Mouse (Mus musculus) hindbrain, postnatal 0 days (tissue): ENCODE data around the gene Tfcp2l1. TPM values are rescaled to one million over a fixed set of nuclear protein-coding genes. Genes with fewer than 3 reads are reported as not detected.
A peak's percentile ranks its signal among the peaks of the same experiment; 100 is the strongest.

Experiments
- ATAC-seq: fragments of 200-750 bp; cut with Nextera tagmentation; 2 replicates; pipeline ENCODE4 v1.8.0; 2017; ENCODE audit warnings: mild to moderate bottlenecking, moderate TSS enrichment, moderate library complexity
- DNase-seq: peaks from one replicate; pipeline ENCODE4 v3.0.0-alpha.2; 2015; ENCODE audit warnings: low spot score
- H3K27ac ChIP-seq: fragments of 300-500 bp; sonication (generic); 2 replicates; pipeline ENCODE4 v1.5.1; 2014; ENCODE audit warnings: mild to moderate bottlenecking
- H3K27me3 ChIP-seq: fragments of 300-500 bp; sonication (generic); 2 replicates; pipeline ENCODE4 v1.6.1; 2014; ENCODE audit warnings: low read length, mixed read lengths; ENCODE audit not compliant: insufficient read depth
- H3K36me3 ChIP-seq: fragments of 300-500 bp; sonication (generic); 2 replicates; pipeline ENCODE4 v1.6.1; 2014; ENCODE audit warnings: low read length, mixed read lengths; ENCODE audit not compliant: insufficient read depth
- H3K4me1 ChIP-seq: fragments of 300-500 bp; sonication (generic); 2 replicates; pipeline ENCODE4 v1.6.1; 2014; ENCODE audit warnings: antibody characterized with exemption, low read length, mixed read lengths; ENCODE audit not compliant: insufficient read depth
- H3K4me2 ChIP-seq: fragments of 300-500 bp; sonication (generic); 2 replicates; pipeline ENCODE4 v1.6.1; 2014; ENCODE audit warnings: low read depth, mild to moderate bottlenecking, low read length, moderate library complexity, mixed read lengths
- H3K4me3 ChIP-seq: fragments of 300-500 bp; sonication (generic); 2 replicates; pipeline ENCODE4 v1.5.1; 2014; ENCODE audit warnings: low read length
- H3K9ac ChIP-seq: fragments of 300-500 bp; sonication (generic); replicated peaks from 2 replicates; pipeline ENCODE4 v1.6.1; 2014; ENCODE audit warnings: mild to moderate bottlenecking, low read length, moderate library complexity, mixed read lengths
- H3K9me3 ChIP-seq: fragments of 300-500 bp; sonication (generic); 2 replicates; pipeline ENCODE4 v1.6.1; 2016; ENCODE audit warnings: low read length, mixed read lengths
- CTCF ChIP-seq: IDR thresholded peaks from 2 replicates; pipeline ENCODE4 v1.5.1; 2016; ENCODE audit warnings: antibody characterized with exemption, control low read depth, low read depth
- WGBS: fragments of 180-500 bp; shearing (Covaris S2); extraction: QIAGEN DNeasy Blood & Tissue Kit; methylation state at CpG from one replicate; pipeline ENCODE4 v1.1.7; 2014; 5-methylcytosine and 5-hydroxymethylcytosine counted together
- polyA plus RNA-seq: library from polyadenylated mRNA; unstranded; fragments of >200 nt; fragmentation: Nextera tagmentation; extraction: Ambion mirVana; gene quantifications from 2 replicates; pipeline ENCODE4 v1.2.1, GENCODE M21; 2015
- total RNA-seq: library from RNA; depleted of rRNA; stranded (reverse); fragments of >200 nt; gene quantifications from 2 replicates; pipeline ENCODE4 v1.2.3, GENCODE M21; 2014

Gene Tfcp2l1
- total and polyA plus RNA-seq, 2 experiments from 2014 or later: 0.90 to 2.3 TPM

- Histone ChIP-seq H3K27ac (no peak overlapping the region), H3K9me3 (no peaks in the 10 kb centered on the region), H3K36me3 (no peaks in the 10 kb centered on the region), H3K4me1 (no peaks in the 10 kb centered on the region), H3K9ac (no peak overlapping the region), H3K4me2 (no peak overlapping the region), H3K27me3 (no peaks in the 10 kb centered on the region), H3K4me3 (no peak overlapping the region)
- ATAC-seq (no peak), DNase-seq (no peak)
- TF ChIP-seq CTCF: no peak
- WGBS: 71% methylated on average over 4 of the region's 4 CpGs
Observed at GRCm38 (mm10) chr1:118674176-118674575, 46.4 kb downstream of the Tfcp2l1 start.

GRCm38 (mm10) chr1:118681980-118682379 lies 54.2 kb downstream of the Tfcp2l1 start:
- WGBS: 71% methylated on average over 1 of the region's 1 CpGs
- no peak for DNase-seq
- no peak for ATAC-seq
- no peak for TF ChIP-seq CTCF
- no peaks in the 10 kb centered on the region for H3K36me3 ChIP-seq
- no peaks in the 10 kb centered on the region for H3K4me1 ChIP-seq
- no peak overlapping the region for H3K27ac ChIP-seq
- H3K27me3 ChIP-seq: no peaks in the 10 kb centered on the region
- H3K4me2 ChIP-seq: no peak overlapping the region
- no peak overlapping the region for H3K4me3 ChIP-seq
- H3K9me3 ChIP-seq: no peaks in the 10 kb centered on the region
- H3K9ac ChIP-seq: no peak overlapping the region

GRCm38 (mm10) chr1:118683686-118684085 lies 55.9 kb downstream of the Tfcp2l1 start:
- no peak overlapping the region for H3K9ac ChIP-seq
- H3K36me3 ChIP-seq: no peaks in the 10 kb centered on the region
- no peak for DNase-seq
- H3K27ac ChIP-seq: no peak overlapping the region
- no peaks in the 10 kb centered on the region for H3K9me3 ChIP-seq
- H3K4me2 ChIP-seq: no peak overlapping the region
- H3K27me3 ChIP-seq: no peaks in the 10 kb centered on the region
- TF ChIP-seq CTCF: no peak
- WGBS: 70% methylated on average over 4 of the region's 4 CpGs
- H3K4me3 ChIP-seq: no peak overlapping the region
- ATAC-seq: no peak
- H3K4me1 ChIP-seq: no peaks in the 10 kb centered on the region

GRCm38 (mm10) chr1:118687726-118688125 lies 60.0 kb downstream of the Tfcp2l1 start:
- no peak for ATAC-seq
- Histone ChIP-seq H3K27ac (no peak overlapping the region), H3K4me1 (no peaks in the 10 kb centered on the region), H3K4me3 (no peak overlapping the region), H3K9me3 (no peaks in the 10 kb centered on the region), H3K4me2 (no peak overlapping the region), H3K36me3 (no peaks in the 10 kb centered on the region), H3K9ac (no peak overlapping the region), H3K27me3 (no peaks in the 10 kb centered on the region)
- no peak for TF ChIP-seq CTCF
- DNase-seq: no peak
- WGBS: 70% methylated on average over 10 of the region's 10 CpGs

GRCm38 (mm10) chr1:118689830-118690229 lies 62.1 kb downstream of the Tfcp2l1 start:
- no peaks in the 10 kb centered on the region for H3K9me3 ChIP-seq
- H3K4me1 ChIP-seq: no peaks in the 10 kb centered on the region
- 42% methylated on average over 5 of the region's 5 CpGs for WGBS
- TF ChIP-seq CTCF: no peak
- DNase-seq (no peak), ATAC-seq (no peak)
- no peak overlapping the region for H3K27ac ChIP-seq
- H3K4me2 ChIP-seq: no peak overlapping the region
- no peaks in the 10 kb centered on the region for H3K36me3 ChIP-seq
- H3K4me3 ChIP-seq: no peak overlapping the region
- H3K9ac ChIP-seq: no peak overlapping the region
- H3K27me3 ChIP-seq: no peaks in the 10 kb centered on the region

- Histone ChIP-seq H3K36me3 (no peaks in the 10 kb centered on the region), H3K27ac (no peak overlapping the region), H3K9me3 (no peaks in the 10 kb centered on the region), H3K9ac (no peak overlapping the region), H3K4me2 (no peak overlapping the region), H3K27me3 (no peaks in the 10 kb centered on the region), H3K4me3 (no peak overlapping the region), H3K4me1 (no peaks in the 10 kb centered on the region)
- WGBS: 67% methylated on average over 2 of the region's 2 CpGs
- ATAC-seq: no peak
- TF ChIP-seq CTCF: no peak
- peak; percentile 40 for DNase-seq
Observed at GRCm38 (mm10) chr1:118694436-118694835, 66.7 kb downstream of the Tfcp2l1 start.

- TF ChIP-seq CTCF: no peak
- Histone ChIP-seq H3K36me3 (no peaks in the 10 kb centered on the region), H3K9me3 (no peaks in the 10 kb centered on the region), H3K4me3 (no peak overlapping the region), H3K9ac (no peak overlapping the region), H3K4me1 (no peaks in the 10 kb centered on the region), H3K4me2 (no peak overlapping the region), H3K27me3 (no peaks in the 10 kb centered on the region), H3K27ac (no peak overlapping the region)
- DNase-seq: no peak
- no peak for ATAC-seq
- 76% methylated on average over 6 of the region's 6 CpGs for WGBS
Observed at GRCm38 (mm10) chr1:118697906-118698305, 70.2 kb downstream of the Tfcp2l1 start.
